Mouse (Mus musculus) hindbrain, embryonic 10.5 days (tissue): ENCODE data around the gene Gm26602. TPM values are rescaled to one million over a fixed set of nuclear protein-coding genes. Genes with fewer than 3 reads are reported as not detected.

ENCODE experiments used
- DNase-seq: peaks from one replicate; pipeline ENCODE4 v3.0.0-alpha.2; 2017; ENCODE audit warnings: low spot score
- H3K27ac ChIP-seq: fragments of 300-500 bp; sonication (generic); 2 replicates; pipeline ENCODE4 v1.5.1; 2016; ENCODE audit warnings: mild to moderate bottlenecking, moderate library complexity
- H3K27me3 ChIP-seq: fragments of 300-500 bp; sonication (generic); 2 replicates; pipeline ENCODE4 v1.6.1; 2016; ENCODE audit warnings: mild to moderate bottlenecking; ENCODE audit not compliant: poor library complexity, insufficient read depth, severe bottlenecking
- H3K36me3 ChIP-seq: fragments of 300-500 bp; sonication (generic); 2 replicates; pipeline ENCODE4 v1.6.1; 2016; ENCODE audit warnings: mild to moderate bottlenecking, moderate library complexity
- H3K4me1 ChIP-seq: fragments of 300-500 bp; sonication (generic); replicated peaks from 2 replicates; pipeline ENCODE4 v1.6.1; 2016; ENCODE audit warnings: mild to moderate bottlenecking
- H3K4me3 ChIP-seq: fragments of 300-500 bp; sonication (generic); 2 replicates; pipeline ENCODE4 v1.5.1; 2016; ENCODE audit warnings: mild to moderate bottlenecking, moderate library complexity
- H3K9me3 ChIP-seq: fragments of 300-500 bp; sonication (generic); 2 replicates; pipeline ENCODE4 v1.6.1; 2016; ENCODE audit warnings: mild to moderate bottlenecking, moderate library complexity
- WGBS: fragments of 180-500 bp; shearing (Covaris S2); methylation state at CpG from one replicate; pipeline ENCODE4 v1.1.7; 2016; 5-methylcytosine and 5-hydroxymethylcytosine counted together
- polyA plus RNA-seq: library from polyadenylated mRNA; unstranded; fragments of >200 nt; fragmentation: Nextera tagmentation; extraction: Ambion mirVana; gene quantifications from 2 replicates; pipeline ENCODE4 v1.2.1, GENCODE M21; 2016

Gene Gm26602
- polyA plus RNA-seq, 1 experiment from 2014 or later, result 4.5 TPM

DNA sequence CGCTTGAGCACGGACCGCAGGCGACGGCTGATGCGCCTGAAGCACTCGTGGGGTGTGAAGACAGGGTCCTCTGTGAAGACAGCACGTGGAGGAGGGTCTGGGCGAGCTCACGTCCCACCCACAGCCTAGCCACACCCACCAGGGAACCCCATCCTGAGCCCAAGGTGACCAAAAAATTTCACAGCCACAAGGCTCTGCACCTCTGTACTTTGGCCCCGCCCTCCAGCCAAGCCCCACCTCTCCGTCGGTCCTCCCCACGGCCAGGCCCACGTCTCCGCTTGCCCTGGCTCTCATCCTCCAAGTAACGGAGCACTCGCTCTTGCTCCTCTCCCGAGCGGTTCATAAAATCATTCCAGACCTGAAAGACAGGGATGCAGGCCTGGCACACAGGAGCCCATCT is 1.8 kb downstream of the Gm26602 start:
- H3K4me3 ChIP-seq, result no peak overlapping the region
- WGBS, result 64% methylated on average over 20 of the region's 20 CpGs

DNA sequence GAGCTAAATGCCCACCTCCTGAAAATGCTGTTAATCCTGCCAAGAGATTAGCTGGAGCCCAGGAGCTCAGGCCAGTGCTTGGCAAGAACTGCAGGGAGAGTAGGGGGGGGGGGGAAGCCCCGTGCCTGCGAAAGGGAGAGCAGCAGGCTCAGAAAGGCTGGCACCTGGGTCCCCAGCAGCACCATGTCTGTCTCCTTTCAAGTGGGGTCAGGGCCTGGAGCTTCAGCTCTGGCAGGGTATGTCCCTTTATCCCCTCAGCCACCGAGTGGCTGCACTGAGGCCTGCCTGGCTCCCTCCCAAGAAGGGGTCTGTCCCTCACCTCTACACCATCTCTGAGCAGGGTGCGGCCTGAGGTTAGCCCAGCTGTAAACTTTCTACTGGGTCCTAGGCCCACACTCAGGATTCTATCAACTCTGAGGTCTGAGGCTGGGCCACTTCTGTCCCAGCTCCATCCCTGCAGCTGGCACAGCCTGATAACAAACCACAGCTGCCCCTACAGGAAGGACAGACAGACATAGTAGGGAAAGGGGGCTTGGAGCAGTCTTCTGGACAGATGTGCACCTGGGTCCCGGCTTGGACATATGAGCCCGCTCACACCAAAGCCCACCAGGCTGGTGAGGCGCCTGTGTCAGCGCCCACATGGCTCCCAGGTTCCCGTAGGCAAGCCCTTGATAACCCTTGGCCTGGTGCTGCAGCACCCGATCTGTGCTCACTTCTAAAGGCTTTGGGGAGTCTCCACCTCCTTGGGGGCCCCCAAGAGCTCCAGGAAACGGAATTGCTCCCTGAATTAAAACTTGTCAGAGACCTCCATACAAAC is 3.7 kb downstream of the Gm26602 start:
- Histone ChIP-seq H3K27ac (peak overlapping the region; percentile 45; the same call in 1 of the 2 replicates), H3K36me3 (peaks cover 34% of the 10 kb centered on the region), H3K4me3 (peak overlapping the region; percentile 73; the same call in 1 of the 2 replicates), H3K27me3 (peaks cover 24% of the 10 kb centered on the region), H3K4me1 (peaks cover 60% of the 10 kb centered on the region), H3K9me3 (no peaks in the 10 kb centered on the region)
- DNase-seq, result no peak
- WGBS, result 70% methylated on average over 11 of the region's 11 CpGs

More for the DNA sequence above, 1.8 kb downstream of the Gm26602 start:
- H3K36me3 ChIP-seq, result peaks cover 34% of the 10 kb centered on the region
- H3K27ac ChIP-seq, result no peak overlapping the region
- peaks cover 52% of the 10 kb centered on the region for H3K4me1 ChIP-seq
- DNase-seq, result no peak
- H3K9me3 ChIP-seq, result no peaks in the 10 kb centered on the region
- H3K27me3 ChIP-seq, result peaks cover 5% of the 10 kb centered on the region

DNA sequence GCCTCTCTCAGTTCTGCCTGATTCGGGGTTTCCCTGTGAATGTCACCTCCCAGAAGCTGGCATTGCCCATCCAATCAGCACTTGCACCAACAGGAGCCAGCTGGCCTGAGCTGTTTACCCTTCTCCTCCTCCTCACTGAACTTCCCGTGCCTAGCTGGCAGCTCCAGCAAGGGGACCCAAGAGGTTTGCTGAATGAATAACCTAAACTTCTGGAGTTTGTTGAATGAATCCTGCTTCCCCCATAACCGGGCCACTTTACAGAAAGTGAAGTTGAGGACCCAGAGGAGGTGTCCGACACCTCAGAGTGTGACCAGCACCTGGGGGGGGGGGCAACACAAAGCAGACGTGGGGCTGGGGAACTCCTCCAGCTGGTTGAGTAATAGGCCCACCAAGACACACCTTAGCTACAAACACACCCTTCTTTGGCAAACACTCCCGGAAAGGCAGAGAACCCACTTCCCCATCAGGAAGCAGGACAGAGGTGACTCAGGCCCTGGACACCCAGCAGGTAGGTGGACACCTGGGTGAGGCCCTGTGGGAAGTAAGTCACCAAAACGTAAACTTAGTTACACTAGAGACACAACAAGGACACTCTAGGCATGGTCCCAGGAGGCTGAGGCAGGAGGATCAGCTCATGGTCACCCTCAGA is 4.4 kb downstream of the Gm26602 start:
- Histone ChIP-seq H3K27ac (no peak overlapping the region), H3K4me3 (peak overlapping the region; percentile 73; the same call in 1 of the 2 replicates), H3K9me3 (no peaks in the 10 kb centered on the region), H3K36me3 (peaks cover 34% of the 10 kb centered on the region), H3K4me1 (peaks cover 62% of the 10 kb centered on the region), H3K27me3 (peaks cover 32% of the 10 kb centered on the region)
- WGBS, result 74% methylated on average over 7 of the region's 7 CpGs
- no peak for DNase-seq

DNA sequence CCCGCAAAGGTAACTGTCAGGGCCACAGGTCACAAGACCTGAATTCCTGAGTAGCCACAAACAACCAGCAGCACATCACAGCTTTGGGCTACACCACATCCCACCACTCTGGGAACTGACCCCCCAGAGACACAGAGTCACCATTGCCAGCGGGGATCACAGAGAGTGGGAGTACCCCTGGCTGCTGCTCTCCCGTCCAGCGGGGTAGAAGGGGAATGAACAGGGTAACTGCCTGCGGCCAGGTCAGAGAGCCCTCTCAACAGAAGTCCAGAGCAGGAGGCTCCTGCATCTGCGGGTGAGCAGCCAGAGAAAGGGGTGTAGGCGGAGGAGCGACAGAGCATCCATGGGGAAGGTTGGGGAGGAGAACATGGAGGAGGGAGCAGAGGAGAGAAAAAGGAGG is 5.4 kb downstream of the Gm26602 start:
- peaks cover 42% of the 10 kb centered on the region for H3K27me3 ChIP-seq
- peak overlapping the region; percentile 92 for H3K27ac ChIP-seq
- no peak for DNase-seq
- peak overlapping the region; percentile 73 for H3K4me3 ChIP-seq
- H3K36me3 ChIP-seq, result peaks cover 26% of the 10 kb centered on the region
- 7% methylated on average over 8 of the region's 8 CpGs for WGBS
- no peaks in the 10 kb centered on the region for H3K9me3 ChIP-seq
- peaks cover 71% of the 10 kb centered on the region for H3K4me1 ChIP-seq

DNA sequence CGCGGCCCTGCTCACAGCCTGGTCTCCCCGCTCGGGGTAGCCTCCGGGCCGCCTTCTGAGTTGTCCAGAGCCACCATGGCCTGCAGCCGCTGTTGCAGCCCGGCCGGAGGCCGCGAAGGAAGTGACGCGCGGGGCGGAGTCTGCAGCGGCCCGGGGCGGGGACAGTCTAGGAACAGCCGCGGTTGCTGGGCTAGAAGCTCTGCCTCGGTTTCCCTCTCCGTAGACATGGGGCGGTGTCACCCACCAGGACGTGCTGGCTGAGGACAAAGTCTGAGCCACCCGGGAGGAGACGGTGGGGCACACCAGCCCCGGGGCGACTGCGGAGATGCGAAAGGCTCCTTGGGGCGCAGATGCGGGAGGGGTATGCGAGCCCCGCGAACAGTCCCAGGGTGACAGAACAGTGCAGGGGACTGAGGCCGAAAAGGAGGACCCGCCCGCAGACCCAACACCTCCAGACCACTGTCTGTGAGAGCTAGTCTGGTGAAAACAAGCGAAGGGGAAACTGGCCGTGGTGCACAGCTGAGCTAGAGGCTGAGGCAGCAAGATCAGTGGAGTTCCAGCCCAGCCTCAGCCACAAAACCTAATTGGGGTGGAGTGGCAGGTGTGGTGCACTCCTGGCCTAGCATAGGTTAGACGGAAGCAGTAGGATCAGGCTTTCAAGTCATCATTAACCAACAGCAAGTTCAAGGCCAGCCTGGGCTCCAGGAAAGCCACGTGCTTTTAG is 6.3 kb downstream of the Gm26602 start, which contains the start of gene Kiss1r:
Gene Kiss1r (plus strand): TSS at position 164 of the 724 bp plus-strand sequence.
- H3K36me3 ChIP-seq, result peaks cover 17% of the 10 kb centered on the region
- H3K9me3 ChIP-seq, result no peaks in the 10 kb centered on the region
- H3K4me1 ChIP-seq, result peaks cover 77% of the 10 kb centered on the region
- peaks cover 51% of the 10 kb centered on the region for H3K27me3 ChIP-seq
- peak within 1 kb of the TSS; percentile 73 for H3K4me3 ChIP-seq
- DNase-seq, result peak; percentile 86
- 3% methylated on average over 42 of the region's 42 CpGs for WGBS
- H3K27ac ChIP-seq, result peak within 1 kb of the TSS; percentile 92

DNA sequence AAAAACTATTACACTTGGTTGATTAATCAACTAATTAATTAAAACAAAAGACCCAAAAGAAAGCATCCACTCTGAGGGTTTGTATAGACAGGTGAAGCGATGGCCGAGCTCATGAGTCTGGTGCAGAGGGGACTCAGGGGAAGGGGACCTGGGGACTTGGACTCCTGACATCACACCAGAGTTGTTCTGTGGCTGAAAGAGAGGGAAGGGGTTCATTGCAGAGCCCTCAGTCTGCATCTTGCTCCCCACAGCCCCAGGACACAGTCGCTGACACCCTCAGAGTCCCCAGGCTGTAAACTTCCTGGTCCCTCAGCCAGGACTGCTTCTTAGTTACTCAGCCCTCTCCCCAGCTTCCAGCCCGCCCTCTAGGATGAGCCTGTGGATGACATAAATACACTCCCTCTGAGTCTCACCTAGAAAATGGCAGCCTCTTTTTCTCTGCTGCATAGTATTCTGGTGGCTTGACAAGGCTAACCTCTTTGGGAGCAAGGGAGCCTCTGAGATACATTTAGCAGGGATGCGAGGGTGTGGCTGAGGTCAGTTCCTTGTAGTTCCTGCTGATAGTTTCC is 7.0 kb downstream of the Gm26602 start:
- peak overlapping the region; percentile 73 for H3K4me3 ChIP-seq
- H3K27me3 ChIP-seq, result peaks cover 57% of the 10 kb centered on the region
- H3K9me3 ChIP-seq, result no peaks in the 10 kb centered on the region
- no peak overlapping the region for H3K27ac ChIP-seq
- 70% methylated on average over 5 of the region's 5 CpGs for WGBS
- H3K4me1 ChIP-seq, result peaks cover 77% of the 10 kb centered on the region
- DNase-seq, result no peak
- peaks cover 10% of the 10 kb centered on the region for H3K36me3 ChIP-seq

DNA sequence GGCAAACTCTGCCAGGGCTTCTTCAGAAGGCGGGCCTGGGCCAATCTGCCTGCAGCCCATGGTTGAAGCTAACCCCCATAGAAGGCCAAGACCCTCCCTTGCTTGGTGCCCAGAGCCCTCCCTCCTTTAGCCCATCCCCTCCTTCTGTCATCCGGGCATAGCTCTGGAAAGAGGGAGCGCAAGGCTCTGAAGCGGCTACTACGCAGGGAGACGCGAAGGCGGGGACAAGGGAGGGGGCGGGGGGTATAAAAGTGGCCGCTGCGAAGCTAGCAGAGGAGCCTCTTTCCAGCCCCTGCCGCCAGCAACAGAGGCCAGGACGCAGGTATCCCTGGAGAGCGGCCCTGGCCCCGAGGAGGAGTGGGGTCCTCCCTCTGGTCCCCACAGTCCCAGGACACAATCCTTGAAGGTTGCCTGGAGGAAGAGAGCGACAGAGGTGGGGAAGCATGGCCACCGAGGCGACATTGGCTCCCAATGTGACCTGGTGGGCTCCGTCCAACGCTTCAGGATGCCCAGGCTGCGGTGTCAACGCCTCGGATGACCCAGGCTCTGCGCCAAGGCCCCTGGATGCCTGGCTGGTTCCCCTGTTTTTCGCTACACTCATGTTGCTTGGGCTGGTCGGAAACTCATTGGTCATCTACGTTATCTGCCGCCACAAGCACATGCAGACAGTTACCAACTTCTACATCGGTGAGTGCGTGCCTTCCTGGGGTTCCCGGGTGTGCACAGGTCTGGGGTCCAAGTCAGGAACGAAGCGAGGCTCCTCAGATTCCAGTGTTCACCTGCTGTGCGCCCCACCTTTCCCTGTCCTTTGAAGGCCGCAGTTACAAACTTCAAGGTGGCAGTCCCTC is 7.8 kb downstream of the Gm26602 start:
- peak overlapping the region; percentile 23; the same call in 1 of the 2 replicates for H3K27ac ChIP-seq
- no peaks in the 10 kb centered on the region for H3K9me3 ChIP-seq
- peaks cover 77% of the 10 kb centered on the region for H3K4me1 ChIP-seq
- H3K36me3 ChIP-seq, result peaks cover 2% of the 10 kb centered on the region; the same call in 1 of the 2 replicates
- peak; percentile 33 for DNase-seq
- peak overlapping the region; percentile 73 for H3K4me3 ChIP-seq
- 4% methylated on average over 35 of the region's 35 CpGs for WGBS
- H3K27me3 ChIP-seq, result peaks cover 66% of the 10 kb centered on the region

DNA sequence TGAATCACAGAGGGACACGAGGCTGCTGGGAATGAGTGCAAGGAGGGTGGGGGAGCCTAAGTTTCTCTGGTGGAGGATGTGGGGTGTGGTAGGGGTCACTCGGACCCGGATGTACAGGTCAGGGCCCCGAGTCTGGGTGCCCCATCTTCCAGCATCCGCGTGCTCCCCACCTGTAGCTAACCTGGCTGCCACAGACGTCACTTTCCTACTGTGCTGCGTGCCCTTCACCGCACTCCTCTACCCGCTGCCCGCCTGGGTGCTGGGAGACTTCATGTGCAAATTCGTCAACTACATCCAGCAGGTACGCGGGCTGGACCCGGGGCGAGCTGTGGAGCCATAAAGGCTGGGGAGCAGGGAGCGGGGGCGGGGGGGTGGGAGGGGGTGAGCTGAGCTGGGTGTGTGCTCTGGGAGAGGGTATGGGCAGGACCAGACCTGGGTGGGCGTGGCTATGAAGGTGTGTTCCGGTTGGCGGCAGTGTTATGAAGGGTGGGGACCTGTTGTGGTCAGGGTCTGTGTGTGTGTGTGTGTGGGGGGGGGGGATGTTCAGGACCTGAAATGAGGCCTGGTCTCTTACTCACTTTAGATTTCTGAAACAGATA is 8.7 kb downstream of the Gm26602 start:
- no peak overlapping the region for H3K27ac ChIP-seq
- no peak for DNase-seq
- H3K36me3 ChIP-seq, result no peaks in the 10 kb centered on the region
- peak overlapping the region; percentile 44 for H3K4me3 ChIP-seq
- 4% methylated on average over 20 of the region's 21 CpGs for WGBS
- no peaks in the 10 kb centered on the region for H3K9me3 ChIP-seq
- peaks cover 74% of the 10 kb centered on the region for H3K27me3 ChIP-seq
- H3K4me1 ChIP-seq, result peaks cover 71% of the 10 kb centered on the region

DNA sequence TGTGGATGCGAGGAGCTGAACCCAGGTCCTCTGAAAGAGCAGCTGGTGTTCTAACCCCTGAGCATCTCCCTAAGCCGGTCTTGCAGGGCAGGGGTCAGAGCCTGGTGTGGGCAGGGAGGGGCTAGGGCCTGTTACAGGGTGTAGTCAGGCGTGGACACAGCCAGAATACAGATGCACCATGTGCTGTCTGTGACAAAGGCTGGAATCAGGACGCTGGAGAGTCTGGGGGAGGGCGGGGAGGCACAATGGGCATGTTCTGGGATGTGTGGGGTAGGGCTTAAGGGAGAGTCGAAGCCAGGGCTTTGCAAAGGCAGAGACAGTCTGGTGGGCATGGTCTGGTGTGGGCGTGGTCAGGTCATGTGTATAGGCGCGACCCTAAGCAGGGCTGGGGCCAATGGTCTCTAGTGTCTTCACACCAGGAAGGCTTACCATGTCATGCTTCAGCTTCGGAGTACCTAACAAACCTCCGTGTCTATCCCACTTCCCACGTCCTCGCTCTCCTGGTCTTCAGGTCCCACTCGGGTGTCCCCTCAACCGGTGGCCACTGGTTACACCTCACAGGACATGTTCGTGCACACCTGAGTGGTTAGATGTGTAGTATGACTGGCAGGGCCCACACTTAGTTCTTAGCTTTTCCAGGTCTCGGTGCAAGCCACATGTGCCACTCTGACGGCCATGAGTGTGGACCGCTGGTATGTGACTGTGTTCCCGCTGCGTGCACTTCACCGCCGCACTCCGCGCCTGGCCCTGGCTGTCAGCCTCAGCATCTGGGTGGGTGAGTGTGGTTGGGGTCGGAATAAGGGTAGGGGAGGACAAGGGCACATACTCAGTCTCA is 9.6 kb downstream of the Gm26602 start:
- 18% methylated on average over 26 of the region's 26 CpGs for WGBS
- DNase-seq, result peak; percentile 47
- Histone ChIP-seq H3K9me3 (no peaks in the 10 kb centered on the region), H3K36me3 (no peaks in the 10 kb centered on the region), H3K27ac (peak overlapping the region; percentile 53), H3K27me3 (peaks cover 74% of the 10 kb centered on the region), H3K4me1 (peaks cover 62% of the 10 kb centered on the region), H3K4me3 (peak overlapping the region; percentile 44)

DNA sequence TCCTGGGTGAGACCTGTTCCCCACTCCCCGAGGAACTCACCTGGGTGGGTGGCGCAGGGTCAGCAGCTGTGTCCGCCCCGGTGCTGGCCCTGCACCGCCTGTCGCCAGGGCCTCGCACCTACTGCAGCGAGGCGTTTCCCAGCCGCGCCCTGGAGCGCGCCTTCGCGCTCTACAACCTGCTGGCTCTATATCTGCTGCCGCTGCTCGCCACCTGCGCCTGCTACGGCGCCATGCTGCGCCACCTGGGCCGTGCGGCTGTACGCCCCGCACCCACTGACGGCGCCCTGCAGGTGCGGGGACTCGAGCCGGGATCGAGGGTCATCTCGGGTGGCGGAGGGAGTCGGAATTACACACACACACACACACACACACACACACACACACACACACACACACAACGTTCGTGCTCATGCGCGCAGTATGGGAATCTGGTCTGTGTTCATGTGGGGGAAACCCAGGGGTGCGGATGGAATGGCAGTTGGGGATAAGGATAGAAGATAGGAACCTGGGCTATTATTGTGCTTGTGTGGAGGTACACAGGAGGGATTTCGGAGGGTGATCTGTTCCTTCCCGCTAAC is 10.4 kb downstream of the Gm26602 start, which contains the start of gene R3hdm4:
Gene R3hdm4 (minus strand): TSS at position 251 of the 578 bp plus-strand sequence.
- H3K4me1 ChIP-seq, result peaks cover 62% of the 10 kb centered on the region
- DNase-seq, result no peak
- peak within 1 kb of the TSS; percentile 44 for H3K4me3 ChIP-seq

More for the DNA sequence above, 10.4 kb downstream of the Gm26602 start, which contains the start of gene R3hdm4:
- Histone ChIP-seq H3K9me3 (no peaks in the 10 kb centered on the region), H3K27ac (peak within 1 kb of the TSS; percentile 53), H3K27me3 (peaks cover 79% of the 10 kb centered on the region), H3K36me3 (no peaks in the 10 kb centered on the region)
- WGBS, result 4% methylated on average over 41 of the region's 41 CpGs
